Mouse (Mus musculus) hindbrain, postnatal 0 days (tissue): Measurements from ENCODE around the gene Padi1. TPM values are rescaled to one million over a fixed set of nuclear protein-coding genes. Genes with fewer than 3 reads are reported as not detected.

Experiments used
- ATAC-seq: fragments of 200-750 bp; cut with Nextera tagmentation; 2 replicates; pipeline ENCODE4 v1.8.0; 2017; ENCODE audit warnings: mild to moderate bottlenecking, moderate TSS enrichment, moderate library complexity
- DNase-seq: peaks from one replicate; pipeline ENCODE4 v3.0.0-alpha.2; 2015; ENCODE audit warnings: low spot score
- H3K27ac ChIP-seq: fragments of 300-500 bp; sonication (generic); 2 replicates; pipeline ENCODE4 v1.5.1; 2014; ENCODE audit warnings: mild to moderate bottlenecking
- H3K27me3 ChIP-seq: fragments of 300-500 bp; sonication (generic); 2 replicates; pipeline ENCODE4 v1.6.1; 2014; ENCODE audit warnings: low read length, mixed read lengths; ENCODE audit not compliant: insufficient read depth
- H3K36me3 ChIP-seq: fragments of 300-500 bp; sonication (generic); 2 replicates; pipeline ENCODE4 v1.6.1; 2014; ENCODE audit warnings: low read length, mixed read lengths; ENCODE audit not compliant: insufficient read depth
- H3K4me1 ChIP-seq: fragments of 300-500 bp; sonication (generic); 2 replicates; pipeline ENCODE4 v1.6.1; 2014; ENCODE audit warnings: antibody characterized with exemption, low read length, mixed read lengths; ENCODE audit not compliant: insufficient read depth
- H3K4me2 ChIP-seq: fragments of 300-500 bp; sonication (generic); 2 replicates; pipeline ENCODE4 v1.6.1; 2014; ENCODE audit warnings: low read depth, mild to moderate bottlenecking, low read length, moderate library complexity, mixed read lengths
- H3K4me3 ChIP-seq: fragments of 300-500 bp; sonication (generic); 2 replicates; pipeline ENCODE4 v1.5.1; 2014; ENCODE audit warnings: low read length
- H3K9ac ChIP-seq: fragments of 300-500 bp; sonication (generic); replicated peaks from 2 replicates; pipeline ENCODE4 v1.6.1; 2014; ENCODE audit warnings: mild to moderate bottlenecking, low read length, moderate library complexity, mixed read lengths
- H3K9me3 ChIP-seq: fragments of 300-500 bp; sonication (generic); 2 replicates; pipeline ENCODE4 v1.6.1; 2016; ENCODE audit warnings: low read length, mixed read lengths
- CTCF ChIP-seq: IDR thresholded peaks from 2 replicates; pipeline ENCODE4 v1.5.1; 2016; ENCODE audit warnings: antibody characterized with exemption, control low read depth, low read depth
- WGBS: fragments of 180-500 bp; shearing (Covaris S2); extraction: QIAGEN DNeasy Blood & Tissue Kit; methylation state at CpG from one replicate; pipeline ENCODE4 v1.1.7; 2014; 5-methylcytosine and 5-hydroxymethylcytosine counted together
- polyA plus RNA-seq: library from polyadenylated mRNA; unstranded; fragments of >200 nt; fragmentation: Nextera tagmentation; extraction: Ambion mirVana; gene quantifications from 2 replicates; pipeline ENCODE4 v1.2.1, GENCODE M21; 2015
- total RNA-seq: library from RNA; depleted of rRNA; stranded (reverse); fragments of >200 nt; gene quantifications from 2 replicates; pipeline ENCODE4 v1.2.3, GENCODE M21; 2014; rRNA removed

The Padi1 gene
- total and polyA plus RNA-seq, 2 experiments from 2014 or later: not detected

DNA sequence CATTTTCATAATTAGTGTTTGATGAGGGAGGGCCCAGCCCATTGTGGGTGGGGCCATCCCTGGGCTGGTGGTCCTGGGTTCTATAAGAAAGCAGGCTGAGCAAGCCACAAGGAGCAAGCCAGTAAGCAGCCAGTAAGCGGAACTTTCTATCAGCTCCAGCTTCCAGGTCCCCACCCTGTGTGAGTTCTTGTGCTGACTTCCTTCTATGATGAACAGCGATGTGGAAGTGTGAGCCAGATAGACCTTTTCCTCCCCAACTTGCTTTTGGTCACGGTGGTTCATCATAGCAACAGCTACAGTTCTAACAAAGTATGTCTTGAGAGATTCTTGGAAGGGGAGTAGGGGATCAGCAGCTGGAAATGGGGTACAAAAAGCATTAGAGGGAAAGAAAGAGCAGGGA is 79.6 kb downstream of the Padi1 start:
- no peaks in the 10 kb centered on the region for H3K4me1 ChIP-seq
- H3K27ac ChIP-seq: no peak overlapping the region
- TF ChIP-seq CTCF: no peak
- H3K4me3 ChIP-seq: no peak overlapping the region
- no peak for DNase-seq
- H3K9ac ChIP-seq: no peak overlapping the region
- no peak for ATAC-seq
- no peaks in the 10 kb centered on the region for H3K36me3 ChIP-seq
- no peak overlapping the region for H3K4me2 ChIP-seq
- no peaks in the 10 kb centered on the region for H3K9me3 ChIP-seq
- WGBS: 80% methylated on average over 3 of the region's 3 CpGs
- no peaks in the 10 kb centered on the region for H3K27me3 ChIP-seq

DNA sequence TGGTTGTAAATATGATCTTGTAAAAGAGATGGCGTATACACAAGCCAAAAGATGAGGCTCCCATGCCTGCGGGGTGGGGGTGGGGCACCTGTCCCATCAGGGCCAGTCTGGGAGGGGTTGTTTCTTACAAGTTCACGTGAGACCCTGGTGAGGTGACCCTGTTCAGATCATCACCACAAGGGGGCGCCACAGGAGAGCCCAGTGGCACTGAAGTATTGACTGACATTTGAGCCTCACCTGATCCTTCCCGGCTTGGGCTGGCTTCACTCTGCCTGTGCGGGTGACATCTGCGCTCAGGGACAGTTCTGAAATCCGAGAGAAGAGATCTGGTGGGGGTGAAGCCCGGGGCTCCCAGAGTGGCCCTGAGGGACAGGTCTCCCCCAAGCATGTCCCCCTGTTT is 82.4 kb downstream of the Padi1 start:
- peak; percentile 63 for TF ChIP-seq CTCF
- H3K4me1 ChIP-seq: no peaks in the 10 kb centered on the region
- no peaks in the 10 kb centered on the region for H3K36me3 ChIP-seq
- no peak overlapping the region for H3K27ac ChIP-seq
- no peak for ATAC-seq
- no peak overlapping the region for H3K4me3 ChIP-seq
- no peak overlapping the region for H3K4me2 ChIP-seq
- H3K9ac ChIP-seq: no peak overlapping the region
- 21% methylated on average over 9 of the region's 9 CpGs for WGBS
- H3K27me3 ChIP-seq: no peaks in the 10 kb centered on the region
- H3K9me3 ChIP-seq: no peaks in the 10 kb centered on the region
- peak; percentile 24 for DNase-seq

Other genes with a start within 250 kb of the Padi1 start
- 79.2 and 79.4 TPM in 2 replicates for gene Arhgef10l, start 179.8 kb downstream of the Padi1 start, total RNA-seq
- gene Arhgef10l, start 179.8 kb downstream of the Padi1 start, polyA plus RNA-seq: 22.5 and 22.6 TPM in 2 replicates
- gene Rcc2, start 145.2 kb downstream of the Padi1 start, total RNA-seq: 58.3 and 60.3 TPM in 2 replicates
- 15.8 and 16.2 TPM in 2 replicates for gene Rcc2, start 145.2 kb downstream of the Padi1 start, polyA plus RNA-seq
- 0.18 and 0.58 TPM in 2 replicates for gene Padi6, start 103.1 kb downstream of the Padi1 start, total RNA-seq
- 0.11 and 0.16 TPM in 2 replicates for gene Padi6, start 103.1 kb downstream of the Padi1 start, polyA plus RNA-seq
- not detected in 2 replicates for gene Padi4, start 71.5 kb downstream of the Padi1 start, total RNA-seq
- gene Padi4, start 71.5 kb downstream of the Padi1 start, polyA plus RNA-seq: not detected in 2 replicates
- not detected in 2 replicates for gene Padi3, start 35.1 kb downstream of the Padi1 start, total RNA-seq
- gene Padi3, start 35.1 kb downstream of the Padi1 start, polyA plus RNA-seq: 0.05 TPM in 2 replicates
- gene Padi2, start 60.6 kb upstream of the Padi1 start, total RNA-seq: 5.3 and 5.5 TPM in 2 replicates
- 2.7 and 3.0 TPM in 2 replicates for gene Padi2, start 60.6 kb upstream of the Padi1 start, polyA plus RNA-seq
- 176 and 217 TPM in 2 replicates for gene Sdhb, start 115.4 kb upstream of the Padi1 start, total RNA-seq
- gene Sdhb, start 115.4 kb upstream of the Padi1 start, polyA plus RNA-seq: 583 and 596 TPM in 2 replicates
- 408 and 435 TPM in 2 replicates for gene Atp13a2, start 141.1 kb upstream of the Padi1 start, total RNA-seq
- 151 and 166 TPM in 2 replicates for gene Atp13a2, start 141.1 kb upstream of the Padi1 start, polyA plus RNA-seq
- gene Mfap2, start 164.6 kb upstream of the Padi1 start, total RNA-seq: 20.6 and 42.3 TPM in 2 replicates
- 92.0 and 99.5 TPM in 2 replicates for gene Mfap2, start 164.6 kb upstream of the Padi1 start, polyA plus RNA-seq
- gene Crocc, start 214.8 kb upstream of the Padi1 start, total RNA-seq: 18.7 and 19.7 TPM in 2 replicates
- gene Crocc, start 214.8 kb upstream of the Padi1 start, polyA plus RNA-seq: 3.8 and 3.9 TPM in 2 replicates
- gene Necap2, start 232.6 kb upstream of the Padi1 start, total RNA-seq: 52.5 and 67.5 TPM in 2 replicates
- 51.5 and 51.8 TPM in 2 replicates for gene Necap2, start 232.6 kb upstream of the Padi1 start, polyA plus RNA-seq
- gene Spata21, start 242.6 kb upstream of the Padi1 start, total RNA-seq: 0.37 and 0.90 TPM in 2 replicates
- gene Spata21, start 242.6 kb upstream of the Padi1 start, polyA plus RNA-seq: 0.84 and 1.6 TPM in 2 replicates